Mouse (Mus musculus): ENCODE measurements around the gene Dkc1.

The Dkc1 gene

GRCm38 (mm10) chrX:75095369-75096162 lies at the start of gene Dkc1:
Dkc1 (plus strand) TSS chrX:75095854.
- peak; percentile 88 to 92 for DNase-seq

- DNase-seq: no peak
These were observed 49.7 kb upstream of the Dkc1 start for GRCm38 (mm10) chrX:75045931-75046330.

- DNase-seq: no peak
These were observed 48.6 kb upstream of the Dkc1 start for GRCm38 (mm10) chrX:75046921-75047635.

- no peak for DNase-seq
These were observed 39.4 kb upstream of the Dkc1 start for GRCm38 (mm10) chrX:75056120-75056775.

- peak in 1 of 2 experiments; percentile 18 for DNase-seq
These were observed 13.3 kb upstream of the Dkc1 start for GRCm38 (mm10) chrX:75082351-75082750.

GRCm38 (mm10) chrX:75083982-75084773 lies 11.5 kb upstream of the Dkc1 start:
- no peak for DNase-seq

GRCm38 (mm10) chrX:75084774-75085508 lies 10.7 kb upstream of the Dkc1 start, which contains the start of gene Gab3:
Gab3 (minus strand) TSS chrX:75085458.
- DNase-seq: peak; percentile 58 to 59

GRCm38 (mm10) chrX:75085654-75086053 lies 10.0 kb upstream of the Dkc1 start:
- DNase-seq: no peak

- DNase-seq: no peak
These were observed 613 bp downstream of the Dkc1 start for GRCm38 (mm10) chrX:75096163-75096770.

GRCm38 (mm10) chrX:75098799-75099198 lies 3.1 kb downstream of the Dkc1 start:
- DNase-seq: no peak

- DNase-seq: no peak
These were observed 6.6 kb downstream of the Dkc1 start for GRCm38 (mm10) chrX:75102293-75102692.

- DNase-seq: no peak
These were observed 19.9 kb downstream of the Dkc1 start for GRCm38 (mm10) chrX:75115550-75115949.

- no peak for DNase-seq
These were observed 30.0 kb downstream of the Dkc1 start for GRCm38 (mm10) chrX:75125606-75126005.

- no peak for DNase-seq
These were observed 31.2 kb downstream of the Dkc1 start for GRCm38 (mm10) chrX:75126893-75127292.

GRCm38 (mm10) chrX:75128333-75128980 lies 32.8 kb downstream of the Dkc1 start:
- no peak for DNase-seq

- DNase-seq: no peak
These were observed 33.8 kb downstream of the Dkc1 start for GRCm38 (mm10) chrX:75129474-75129873.

- peak; percentile 65 to 71 for DNase-seq
These were observed 35.0 kb downstream of the Dkc1 start, which contains the start of gene Mpp1 for GRCm38 (mm10) chrX:75130467-75131160. Mpp1 (minus strand) TSS chrX:75131016.

GRCm38 (mm10) chrX:75136938-75137337 lies 41.3 kb downstream of the Dkc1 start:
- DNase-seq: no peak

GRCm38 (mm10) chrX:75137729-75138128 lies 42.1 kb downstream of the Dkc1 start:
- DNase-seq: no peak

GRCm38 (mm10) chrX:75138182-75138581 lies 42.5 kb downstream of the Dkc1 start:
- DNase-seq: no peak
